11 mouse cellular contexts compared by ENCODE assay signal in the genomic region with DNA sequence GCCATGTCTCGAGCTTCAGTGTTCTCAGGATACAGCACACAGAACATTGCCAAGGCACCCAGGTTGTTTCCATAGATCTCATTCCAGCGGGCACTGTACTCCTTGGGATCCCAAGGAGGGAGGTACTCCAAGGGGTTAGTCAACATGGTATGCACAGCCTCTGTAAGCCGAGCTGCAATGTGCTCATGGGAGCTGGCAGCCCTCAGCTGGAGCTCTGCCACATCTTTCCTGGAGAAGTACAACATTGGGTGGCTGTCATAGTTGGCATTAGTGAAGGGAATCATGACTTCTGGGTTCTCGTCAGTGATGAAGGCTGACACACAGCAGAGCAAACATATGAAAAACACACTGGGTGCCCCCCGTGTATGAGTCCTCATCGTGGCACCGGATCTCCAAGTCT. TPM values are rescaled to one million over a fixed set of nuclear protein-coding genes. Genes with fewer than 3 reads are reported as not detected.
DNase-seq lines count a peak whose midpoint lies in the region; ATAC-seq and TF ChIP-seq lines count a peak whose summit lies in the region.
"Had no signal": no experiment of that assay in that cellular context is flagged by ENCODE, and none has a peak within 500 bp of the region (broad histone marks: within the 10 kb centered on the region; RNA-seq: fewer than 3 reads in every experiment).

No protein-coding gene starts in this region.

- peak; percentile 43 for DNase-seq in forebrain, embryonic 14.5 days (ENCODE audit: low spot score)
- peak; percentile 7 to 15 for DNase-seq in layer of hippocampus, postnatal 36 days
- no peak for DNase-seq in layer of hippocampus, postnatal 10 days (ENCODE audit: low spot score in 2 of 2)
- DNase-seq in adrenal gland, postnatal 36 days, result peak; percentile 6 to 25
- DNase-seq in lung, postnatal 0 days (ENCODE audit: low spot score), result peak; percentile 40
- no peak for DNase-seq in B cell, adult 2 months
- no peak for DNase-seq in thymus, postnatal 36 days

- no peak for TF ChIP-seq CTCF in lung, postnatal 0 days (IDR thresholded peaks at IDR 0.05)

- WGBS in forebrain, embryonic 14.5 days, result 86% methylated on average over 7 of the region's 7 CpGs
- 92% methylated on average over 7 of the region's 7 CpGs for WGBS in forebrain, embryonic 12.5 days
- 65% methylated on average over 7 of the region's 7 CpGs for WGBS in lung, postnatal 0 days

- H3K4me1 ChIP-seq in forebrain, embryonic 14.5 days (ENCODE audit: control insufficient read depth, insufficient read depth, low read length), result no peaks in the 10 kb centered on the region
- no peaks in the 10 kb centered on the region for H3K4me1 ChIP-seq in forebrain, embryonic 12.5 days
- H3K4me1 ChIP-seq in lung, postnatal 0 days (ENCODE audit: insufficient read depth, low read depth, low read length), result peaks cover 6% of the 10 kb centered on the region; the same call in 1 of the 2 replicates
- H3K4me1 ChIP-seq: neural tube, embryonic 15.5 days had no signal

- H3K4me2 ChIP-seq in forebrain, embryonic 14.5 days (ENCODE audit: low read length), result no peak overlapping the region
- no peak overlapping the region for H3K4me2 ChIP-seq in forebrain, embryonic 12.5 days
- no peak overlapping the region for H3K4me2 ChIP-seq in lung, postnatal 0 days (replicated peaks; ENCODE audit: low read depth, low read length)
- H3K4me2 ChIP-seq: heart, embryonic 15.5 days; lung, embryonic 15.5 days; neural tube, embryonic 15.5 days had no signal

- TF ChIP-seq EP300 in lung, postnatal 0 days (IDR thresholded peaks at IDR 0.05), result no peak

- H3K9ac ChIP-seq in forebrain, embryonic 14.5 days (ENCODE audit: low read length), result no peak overlapping the region
- no peak overlapping the region for H3K9ac ChIP-seq in forebrain, embryonic 12.5 days
- H3K9ac ChIP-seq in lung, postnatal 0 days (replicated peaks; ENCODE audit: low read depth), result no peak overlapping the region
- H3K9ac ChIP-seq: heart, embryonic 15.5 days; lung, embryonic 15.5 days; neural tube, embryonic 15.5 days had no signal

- no peak overlapping the region for H3K4me3 ChIP-seq in forebrain, embryonic 14.5 days (ENCODE audit: low read depth, low read length)
- H3K4me3 ChIP-seq in forebrain, embryonic 12.5 days (replicated peaks), result no peak overlapping the region
- no peak overlapping the region for H3K4me3 ChIP-seq in lung, postnatal 0 days (ENCODE audit: low read depth, low read length)
- H3K4me3 ChIP-seq: heart, embryonic 15.5 days; lung, embryonic 15.5 days; neural tube, embryonic 15.5 days had no signal

- no peaks in the 10 kb centered on the region for H3K9me3 ChIP-seq in forebrain, embryonic 14.5 days (replicated peaks; ENCODE audit: control insufficient read depth, low read length)
- H3K9me3 ChIP-seq in forebrain, embryonic 12.5 days, result no peaks in the 10 kb centered on the region
- no peaks in the 10 kb centered on the region for H3K9me3 ChIP-seq in lung, postnatal 0 days (ENCODE audit: low read length)
- H3K9me3 ChIP-seq: heart, embryonic 15.5 days; lung, embryonic 15.5 days; neural tube, embryonic 15.5 days had no signal

- peak; percentile 44; the same call in 1 of the 2 replicates for ATAC-seq in forebrain, embryonic 14.5 days
- ATAC-seq in forebrain, embryonic 12.5 days (ENCODE audit: low FRiP score), result no peak
- peak; percentile 50; the same call in 1 of the 2 replicates for ATAC-seq in lung, postnatal 0 days

- H3K27ac ChIP-seq in forebrain, embryonic 14.5 days (ENCODE audit: low read depth, low read length), result no peak overlapping the region
- no peak overlapping the region for H3K27ac ChIP-seq in forebrain, embryonic 12.5 days
- H3K27ac ChIP-seq in lung, postnatal 0 days (ENCODE audit: low read length), result no peak overlapping the region
- H3K27ac ChIP-seq: heart, embryonic 15.5 days; lung, embryonic 15.5 days; neural tube, embryonic 15.5 days had no signal

- no peaks in the 10 kb centered on the region for H3K36me3 ChIP-seq in forebrain, embryonic 14.5 days (ENCODE audit: control insufficient read depth, insufficient read depth, low read length)
- 0 out of 2 replicates have a peak, but pooled peaks cover 3% of the 10 kb centered on the region for H3K36me3 ChIP-seq in forebrain, embryonic 12.5 days (replicated peaks)
- no peaks in the 10 kb centered on the region for H3K36me3 ChIP-seq in lung, postnatal 0 days (ENCODE audit: insufficient read depth, low read length)
- H3K36me3 ChIP-seq: heart, embryonic 15.5 days; neural tube, embryonic 15.5 days had no signal

- no peaks in the 10 kb centered on the region for H3K27me3 ChIP-seq in forebrain, embryonic 14.5 days (replicated peaks; ENCODE audit: control insufficient read depth, insufficient read depth, low read length)
- H3K27me3 ChIP-seq in forebrain, embryonic 12.5 days, result no peaks in the 10 kb centered on the region
- no peaks in the 10 kb centered on the region for H3K27me3 ChIP-seq in lung, postnatal 0 days (replicated peaks; ENCODE audit: insufficient read depth, low read length)
- H3K27me3 ChIP-seq: heart, embryonic 15.5 days; lung, embryonic 15.5 days; neural tube, embryonic 15.5 days had no signal

RNA-seq across cellular contexts. Expression of gene Dse, which starts 23.8 kb away (rescaled TPM):
- polyA plus RNA-seq in forebrain, embryonic 14.5 days (2014; fragmentation: Nextera tagmentation; extraction: Ambion mirVana), result 6.2 and 7.6 TPM in 2 replicates
- polyA plus RNA-seq in forebrain, embryonic 12.5 days (2016; fragmentation: Nextera tagmentation; extraction: Ambion mirVana), result 11.2 and 13.4 TPM in 2 replicates
- total RNA-seq in layer of hippocampus, postnatal 36 days (2021), result 1 to 10 TPM; 7.8 TPM
- 1 to 10 TPM; 9.4 to 9.6 TPM for total RNA-seq in layer of hippocampus, postnatal 10 days (2021)
- 10 to 100 TPM in 1 of 2 experiments, 1 to 10 TPM in 1; 8.2 to 14.2 TPM for total RNA-seq in adrenal gland, postnatal 36 days (2021)
- polyA plus RNA-seq in lung, postnatal 0 days (2015; fragmentation: Nextera tagmentation; extraction: Ambion mirVana), result 15.4 and 17.0 TPM in 2 replicates

RNA-seq across cellular contexts. Expression of gene Calhm6, which starts 55.9 kb away (rescaled TPM):
- polyA plus RNA-seq in forebrain, embryonic 14.5 days (2014; fragmentation: Nextera tagmentation; extraction: Ambion mirVana), result 0.27 TPM in 1 of 2 replicates, not detected in the other
- polyA plus RNA-seq in forebrain, embryonic 12.5 days (2016; fragmentation: Nextera tagmentation; extraction: Ambion mirVana), result 0.34 and 0.36 TPM in 2 replicates
- total RNA-seq in layer of hippocampus, postnatal 36 days (2021), result not detected
- total RNA-seq in layer of hippocampus, postnatal 10 days (2021), result not detected
- under 1 TPM; 0.66 to 0.76 TPM for total RNA-seq in adrenal gland, postnatal 36 days (2021)
- 1.1 TPM in 2 replicates for polyA plus RNA-seq in lung, postnatal 0 days (2015; fragmentation: Nextera tagmentation; extraction: Ambion mirVana)

Comparison
In these comparisons a context has a peak if more than half of its experiments do, and no peak if none do; other contexts are left out.
1. DNase-seq: peak in forebrain, embryonic 14.5 days (single experiment), layer of hippocampus, postnatal 36 days (2 of 2), adrenal gland, postnatal 36 days (2 of 2) and lung, postnatal 0 days (single experiment); none in layer of hippocampus, postnatal 10 days (0 of 2), B cell, adult 2 months (0 of 2) and thymus, postnatal 36 days (0 of 2).